Mouse (Mus musculus) erythroblast, adult 5-6 weeks (primary cell): ENCODE data around the gene Fibin. TPM values are rescaled to one million over a fixed set of nuclear protein-coding genes. Genes with fewer than 3 reads are reported as not detected.

Source experiments
- ATAC-seq: replicated peaks from 2 replicates; pipeline ENCODE4 v1.8.0; 2016; ENCODE audit warnings: moderate number of reproducible peaks, mild to moderate bottlenecking, moderate TSS enrichment, inconsistent platforms; ENCODE audit not compliant: poor library complexity, low FRiP score, severe bottlenecking
- total RNA-seq, 2 experiments: library from RNA; stranded (forward) in 1 of 2; stranded (reverse) in 1 of 2; fragments of 150-400 nt in 1 of 2; fragments of 200-764, 138-1000 nt in 1 of 2; gene quantifications; 2 replicates each; pipeline versions ENCODE4 v1.2.3 to v1.2.4; 2015 to 2017; ENCODE audit warnings: low replicate concordance in 2 of 2

Gene Fibin
- total RNA-seq, 2 experiments from 2014 or later = not detected

GRCm38 (mm10) chr2:110316116-110316883 is 46.7 kb downstream of the Fibin start:
- no peak for ATAC-seq

- no peak for ATAC-seq
Measured at GRCm38 (mm10) chr2:110314509-110315155, 48.4 kb downstream of the Fibin start, which contains the start of gene Bbox1. Gene Bbox1 (minus strand): TSS chr2:110314560.

GRCm38 (mm10) chr2:110314074-110314473 is 48.9 kb downstream of the Fibin start:
- ATAC-seq = no peak

- ATAC-seq = no peak
Measured at GRCm38 (mm10) chr2:110313305-110313824, 49.6 kb downstream of the Fibin start.

Other genes with a start within 250 kb of the Fibin start
- gene Bbox1, start 48.6 kb downstream of the Fibin start, total RNA-seq (2015; ENCODE audit: low replicate concordance) = not detected in 2 replicates
- gene Bbox1, start 48.6 kb downstream of the Fibin start, total RNA-seq (2017; ENCODE audit: low replicate concordance) = not detected in 2 replicates
- not detected in 2 replicates for gene Slc5a12, start 234.1 kb upstream of the Fibin start, total RNA-seq (2015; ENCODE audit: low replicate concordance)
- gene Slc5a12, start 234.1 kb upstream of the Fibin start, total RNA-seq (2017; ENCODE audit: low replicate concordance) = not detected in 2 replicates